Mouse (Mus musculus) testis, adult 2 months (tissue): ENCODE results near the gene Slc5a3.

Source experiments
- CTCF ChIP-seq: fragments of 200-500 bp; IDR thresholded peaks from 2 replicates; pipeline ENCODE4 v1.5.1; 2012; ENCODE audit warnings: low read depth, mild to moderate bottlenecking, inconsistent platforms, low read length, moderate library complexity; ENCODE audit not compliant: control insufficient read depth, insufficient read depth, insufficient replicate concordance
- POLR2A ChIP-seq: fragments of 200-500 bp; IDR thresholded peaks from 2 replicates; pipeline ENCODE4 v1.6.1; 2012; ENCODE audit warnings: low read depth, mild to moderate bottlenecking, inconsistent platforms, low read length, moderate library complexity; ENCODE audit not compliant: control insufficient read depth

DNA sequence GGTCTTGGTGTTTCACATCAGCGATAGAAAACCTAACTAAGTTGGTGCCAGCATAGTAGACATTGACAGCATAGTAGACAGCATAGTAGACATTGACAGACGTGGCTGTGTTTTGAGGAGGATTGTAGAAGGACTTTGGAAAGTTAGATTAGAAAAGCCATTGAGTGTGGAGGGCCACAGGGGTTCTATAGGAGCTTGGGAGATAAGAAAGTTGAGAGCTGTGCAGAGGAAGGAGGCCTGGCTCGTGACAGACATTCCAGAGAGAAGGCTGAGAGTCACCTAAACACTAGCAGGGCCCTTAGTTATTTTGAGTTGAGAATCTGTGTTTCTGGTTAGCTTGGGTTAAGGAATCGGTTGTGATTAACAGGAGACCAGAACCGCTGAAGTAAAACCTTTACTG is 69.5 kb downstream of the Slc5a3 start:
- TF ChIP-seq POLR2A (no peak), CTCF (no peak)
